ENCODE assay signal across 12 mouse cellular contexts in the genomic region with DNA sequence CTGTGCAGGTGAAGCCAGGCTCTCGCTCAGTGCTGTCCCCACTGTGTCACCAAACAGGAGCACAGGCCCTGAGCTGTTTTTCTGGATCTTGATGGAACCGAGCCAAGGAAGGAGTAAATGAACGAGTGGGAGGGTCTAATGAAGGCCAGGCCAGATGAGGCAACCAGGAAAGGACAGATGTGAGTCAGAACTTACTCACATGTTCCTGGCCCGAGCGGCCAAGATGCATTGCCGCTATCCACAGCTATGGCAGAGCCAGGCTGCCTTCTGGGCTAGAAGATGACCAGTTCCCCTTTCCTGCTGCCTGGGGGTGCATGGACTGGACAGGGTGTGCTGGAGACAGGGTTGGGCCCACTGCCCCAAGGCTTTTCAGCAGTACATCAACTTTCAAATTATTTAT. TPM values are rescaled to one million over a fixed set of nuclear protein-coding genes. Genes with fewer than 3 reads are reported as not detected.
DNase-seq lines count a peak whose midpoint lies in the region; ATAC-seq lines count a peak whose summit lies in the region.
"Had no signal": no experiment of that assay in that cellular context is flagged by ENCODE, and none has a peak within 500 bp of the region (broad histone marks: within the 10 kb centered on the region; RNA-seq: fewer than 3 reads in every experiment).

No protein-coding gene starts in this region.

- H3K9me3 ChIP-seq in kidney, embryonic 16.5 days (ENCODE audit: low read length), result no peaks in the 10 kb centered on the region
- H3K9me3 ChIP-seq in heart, embryonic 12.5 days (replicated peaks), result no peaks in the 10 kb centered on the region
- H3K9me3 ChIP-seq in forebrain, embryonic 14.5 days (replicated peaks; ENCODE audit: control insufficient read depth, low read length), result no peaks in the 10 kb centered on the region
- H3K9me3 ChIP-seq: forebrain, embryonic 10.5 days; G1E; liver, embryonic 12.5 days had no signal

- no peak for DNase-seq in kidney, postnatal 36 days
- peak; percentile 86 for DNase-seq in adrenal gland, adult 8-10 months
- no peak for DNase-seq in liver
- DNase-seq in forebrain, embryonic 14.5 days (ENCODE audit: low spot score), result no peak
- no peak for DNase-seq in left cerebral cortex, adult 11 months (ENCODE audit: low spot score)
- DNase-seq: kidney, adult 9 months had no signal

- no peaks in the 10 kb centered on the region for H3K27me3 ChIP-seq in kidney, embryonic 16.5 days (ENCODE audit: insufficient read depth, low read length)
- peaks cover 14% of the 10 kb centered on the region for H3K27me3 ChIP-seq in heart, embryonic 12.5 days (replicated peaks)
- no peaks in the 10 kb centered on the region for H3K27me3 ChIP-seq in forebrain, embryonic 14.5 days (replicated peaks; ENCODE audit: control insufficient read depth, insufficient read depth, low read length)

- H3K9ac ChIP-seq in kidney, embryonic 16.5 days (replicated peaks; ENCODE audit: low read length), result no peak overlapping the region
- no peak overlapping the region for H3K9ac ChIP-seq in heart, embryonic 12.5 days
- no peak overlapping the region for H3K9ac ChIP-seq in forebrain, embryonic 14.5 days (ENCODE audit: low read length)
- H3K9ac ChIP-seq: liver, embryonic 12.5 days had no signal

- H3K4me1 ChIP-seq in kidney, embryonic 16.5 days (ENCODE audit: insufficient read depth, low read length), result 0 out of 2 replicates have a peak, but pooled peaks cover 6% of the 10 kb centered on the region
- H3K4me1 ChIP-seq in heart, embryonic 12.5 days (replicated peaks), result peaks cover 3% of the 10 kb centered on the region; the same call in 1 of the 2 replicates
- no peaks in the 10 kb centered on the region for H3K4me1 ChIP-seq in forebrain, embryonic 14.5 days (ENCODE audit: control insufficient read depth, insufficient read depth, low read length)
- H3K4me1 ChIP-seq: liver, embryonic 12.5 days had no signal

- H3K4me3 ChIP-seq in kidney, embryonic 16.5 days (ENCODE audit: low read length), result no peak overlapping the region
- no peak overlapping the region for H3K4me3 ChIP-seq in heart, embryonic 12.5 days
- no peak overlapping the region for H3K4me3 ChIP-seq in forebrain, embryonic 14.5 days (ENCODE audit: low read depth, low read length)
- H3K4me3 ChIP-seq: forebrain, embryonic 10.5 days; liver, embryonic 12.5 days had no signal

- 0 out of 2 replicates have a peak, but pooled peaks have one; percentile 30 for ATAC-seq in kidney, embryonic 16.5 days (ENCODE audit: low FRiP score, low TSS enrichment)
- ATAC-seq in heart, embryonic 12.5 days (ENCODE audit: insufficient number of reproducible peaks, low FRiP score), result 0 out of 2 replicates have a peak, but pooled peaks have one; percentile 1
- ATAC-seq in megakaryocyte progenitor cell, adult 5-6 weeks (replicated peaks; ENCODE audit: poor library complexity), result peak; percentile 37; the same call in 1 of the 2 replicates
- ATAC-seq in forebrain, embryonic 14.5 days, result no peak
- ATAC-seq: liver, embryonic 12.5 days had no signal

- no peaks in the 10 kb centered on the region for H3K36me3 ChIP-seq in kidney, embryonic 16.5 days (ENCODE audit: insufficient read depth, low read length)
- H3K36me3 ChIP-seq in heart, embryonic 12.5 days, result no peaks in the 10 kb centered on the region
- no peaks in the 10 kb centered on the region for H3K36me3 ChIP-seq in forebrain, embryonic 14.5 days (ENCODE audit: control insufficient read depth, insufficient read depth, low read length)
- H3K36me3 ChIP-seq: forebrain, embryonic 10.5 days; G1E; liver, embryonic 12.5 days had no signal

- WGBS in kidney, embryonic 16.5 days, result 65% methylated on average over 6 of the region's 6 CpGs
- 61% methylated on average over 6 of the region's 6 CpGs for WGBS in heart, embryonic 12.5 days
- 74% methylated on average over 6 of the region's 6 CpGs for WGBS in forebrain, embryonic 14.5 days

- peak overlapping the region; percentile 8; the same call in 1 of the 2 replicates for H3K27ac ChIP-seq in kidney, embryonic 16.5 days (ENCODE audit: low read length)
- H3K27ac ChIP-seq in heart, embryonic 12.5 days (ENCODE audit: poor library complexity, severe bottlenecking), result no peak overlapping the region
- no peak overlapping the region for H3K27ac ChIP-seq in forebrain, embryonic 14.5 days (ENCODE audit: low read depth, low read length)
- H3K27ac ChIP-seq: forebrain, embryonic 10.5 days; liver, embryonic 12.5 days had no signal

- H3K4me2 ChIP-seq in kidney, embryonic 16.5 days (replicated peaks; ENCODE audit: low read depth, low read length), result no peak overlapping the region
- H3K4me2 ChIP-seq in heart, embryonic 12.5 days, result no peak overlapping the region
- H3K4me2 ChIP-seq in forebrain, embryonic 14.5 days (ENCODE audit: low read length), result no peak overlapping the region
- H3K4me2 ChIP-seq: liver, embryonic 12.5 days had no signal

RNA-seq across cellular contexts. Expression of a gene that starts 0.3 kb away (rescaled TPM):
- 33.9 and 37.3 TPM in 2 replicates for polyA plus RNA-seq in kidney, embryonic 16.5 days (2015; fragmentation: Nextera tagmentation; extraction: Ambion mirVana)
- total RNA-seq in adrenal gland, adult 8-10 months (2022), result 100 to 1,000 TPM; 214 to 322 (median 255) TPM
- polyA plus RNA-seq in heart, embryonic 12.5 days (2016; fragmentation: Nextera tagmentation; extraction: Ambion mirVana), result 4.1 and 5.5 TPM in 2 replicates
- 0.52 and 0.90 TPM in 2 replicates for total RNA-seq in megakaryocyte progenitor cell, adult 5-6 weeks (2015)
- 0.68 and 0.96 TPM in 2 replicates for total RNA-seq in megakaryocyte progenitor cell, adult 5-6 weeks (2017)
- 26.0 and 32.5 TPM in 2 replicates for polyA plus RNA-seq in forebrain, embryonic 14.5 days (2014; fragmentation: Nextera tagmentation; extraction: Ambion mirVana)
- polyA plus RNA-seq: G1E had no signal

RNA-seq across cellular contexts. Expression of a gene that starts 14.3 kb away (rescaled TPM):
- 17.5 and 18.6 TPM in 2 replicates for polyA plus RNA-seq in kidney, embryonic 16.5 days (2015; fragmentation: Nextera tagmentation; extraction: Ambion mirVana)
- total RNA-seq in adrenal gland, adult 8-10 months (2022), result 10 to 100 TPM in 3 of 4 experiments, 1 to 10 TPM in 1; 9.4 to 22.2 (median 12.1) TPM
- polyA plus RNA-seq in heart, embryonic 12.5 days (2016; fragmentation: Nextera tagmentation; extraction: Ambion mirVana), result 1.00 and 1.3 TPM in 2 replicates
- total RNA-seq in megakaryocyte progenitor cell, adult 5-6 weeks (2015), result 0.15 and 0.59 TPM in 2 replicates
- total RNA-seq in megakaryocyte progenitor cell, adult 5-6 weeks (2017), result 0.04 and 0.10 TPM in 2 replicates
- polyA plus RNA-seq in forebrain, embryonic 14.5 days (2014; fragmentation: Nextera tagmentation; extraction: Ambion mirVana), result 1.9 and 3.1 TPM in 2 replicates
- total RNA-seq: G1E had no signal
- polyA plus RNA-seq: G1E had no signal

RNA-seq across cellular contexts. Expression of a gene that starts 41.1 kb away (rescaled TPM):
- polyA plus RNA-seq in kidney, embryonic 16.5 days (2015; fragmentation: Nextera tagmentation; extraction: Ambion mirVana), result not detected in 2 replicates
- not detected for total RNA-seq in adrenal gland, adult 8-10 months (2022)
- polyA plus RNA-seq in heart, embryonic 12.5 days (2016; fragmentation: Nextera tagmentation; extraction: Ambion mirVana), result not detected in 2 replicates
- total RNA-seq in megakaryocyte progenitor cell, adult 5-6 weeks (2015), result not detected in 2 replicates
- total RNA-seq in megakaryocyte progenitor cell, adult 5-6 weeks (2017), result not detected in 2 replicates
- polyA plus RNA-seq in forebrain, embryonic 14.5 days (2014; fragmentation: Nextera tagmentation; extraction: Ambion mirVana), result not detected in 2 replicates
- total RNA-seq: G1E had no signal
- polyA plus RNA-seq: forebrain, embryonic 10.5 days; G1E; liver, embryonic 12.5 days had no signal

RNA-seq across cellular contexts. Expression of a gene that starts 54.5 kb away (rescaled TPM):
- 0.19 and 0.25 TPM in 2 replicates for polyA plus RNA-seq in kidney, embryonic 16.5 days (2015; fragmentation: Nextera tagmentation; extraction: Ambion mirVana)
- total RNA-seq in adrenal gland, adult 8-10 months (2022), result under 1 TPM; 0.31 to 0.67 (median 0.40) TPM
- polyA plus RNA-seq in heart, embryonic 12.5 days (2016; fragmentation: Nextera tagmentation; extraction: Ambion mirVana), result 0.19 TPM in 1 of 2 replicates, not detected in the other
- 0.15 and 0.20 TPM in 2 replicates for total RNA-seq in megakaryocyte progenitor cell, adult 5-6 weeks (2015)
- total RNA-seq in megakaryocyte progenitor cell, adult 5-6 weeks (2017), result not detected in 2 replicates
- 0.48 and 0.57 TPM in 2 replicates for polyA plus RNA-seq in forebrain, embryonic 14.5 days (2014; fragmentation: Nextera tagmentation; extraction: Ambion mirVana)
- total RNA-seq: G1E had no signal
- polyA plus RNA-seq: G1E had no signal
